Mouse (Mus musculus) left cerebral cortex, adult 18-20 months (tissue): Measurements from ENCODE around the gene Fkbp9. TPM values are rescaled to one million over a fixed set of nuclear protein-coding genes. Genes with fewer than 3 reads are reported as not detected.

Experiments used
- total RNA-seq, 2 experiments: library from RNA; stranded (reverse); gene quantifications; 2 replicates each; pipeline ENCODE4 v1.2.3; 2021

Fkbp9 gene
- total RNA-seq, 2 experiments from 2014 or later: 26.8 to 31.4 TPM

Other genes starting within 250 kb of the Fkbp9 start
- 10 to 100 TPM; 12.5 to 13.8 TPM for gene Lsm5, start 127.3 kb upstream of the Fkbp9 start, total RNA-seq
- gene Avl9, start 117.2 kb upstream of the Fkbp9 start, total RNA-seq: 10 to 100 TPM; 46.5 to 48.3 TPM
- 10 to 100 TPM; 67.3 to 71.7 TPM for gene Kbtbd2, start 34.2 kb upstream of the Fkbp9 start, total RNA-seq
- 10 to 100 TPM; 57.1 to 60.8 TPM for gene Nt5c3, start 91.9 kb downstream of the Fkbp9 start, total RNA-seq
- gene Vmn1r4, start 92.0 kb downstream of the Fkbp9 start, total RNA-seq: under 1 TPM; 0.16 to 0.42 TPM
- gene Vmn1r5, start 138.2 kb downstream of the Fkbp9 start, total RNA-seq: not detected
- gene Vmn1r6, start 165.2 kb downstream of the Fkbp9 start, total RNA-seq: not detected
- not detected for gene Vmn1r7, start 193.3 kb downstream of the Fkbp9 start, total RNA-seq
- not detected for gene Vmn1r8, start 200.2 kb downstream of the Fkbp9 start, total RNA-seq
- not detected for gene Vmn1r9, start 234.7 kb downstream of the Fkbp9 start, total RNA-seq